Mouse (Mus musculus) frontal cortex, adult 2 months (tissue): ENCODE measurements around the gene Pkdcc. TPM values are rescaled to one million over a fixed set of nuclear protein-coding genes. Genes with fewer than 3 reads are reported as not detected.

Experiments
- DNase-seq, 2 experiments: peaks; one replicate each; pipeline ENCODE4 v3.0.0; 2022; ENCODE audit warnings: low spot score in 1 of 2; ENCODE audit errors: extremely low spot score in 1 of 2
- polyA plus RNA-seq: library from polyadenylated mRNA; depleted of rRNA; stranded (reverse); fragments of >200 nt; gene quantifications from 2 replicates; pipeline ENCODE4 v1.2.3, GENCODE M21; 2012; rRNA removed

Pkdcc gene
- 15.8 and 17.4 TPM in 2 replicates for polyA plus RNA-seq

DNA sequence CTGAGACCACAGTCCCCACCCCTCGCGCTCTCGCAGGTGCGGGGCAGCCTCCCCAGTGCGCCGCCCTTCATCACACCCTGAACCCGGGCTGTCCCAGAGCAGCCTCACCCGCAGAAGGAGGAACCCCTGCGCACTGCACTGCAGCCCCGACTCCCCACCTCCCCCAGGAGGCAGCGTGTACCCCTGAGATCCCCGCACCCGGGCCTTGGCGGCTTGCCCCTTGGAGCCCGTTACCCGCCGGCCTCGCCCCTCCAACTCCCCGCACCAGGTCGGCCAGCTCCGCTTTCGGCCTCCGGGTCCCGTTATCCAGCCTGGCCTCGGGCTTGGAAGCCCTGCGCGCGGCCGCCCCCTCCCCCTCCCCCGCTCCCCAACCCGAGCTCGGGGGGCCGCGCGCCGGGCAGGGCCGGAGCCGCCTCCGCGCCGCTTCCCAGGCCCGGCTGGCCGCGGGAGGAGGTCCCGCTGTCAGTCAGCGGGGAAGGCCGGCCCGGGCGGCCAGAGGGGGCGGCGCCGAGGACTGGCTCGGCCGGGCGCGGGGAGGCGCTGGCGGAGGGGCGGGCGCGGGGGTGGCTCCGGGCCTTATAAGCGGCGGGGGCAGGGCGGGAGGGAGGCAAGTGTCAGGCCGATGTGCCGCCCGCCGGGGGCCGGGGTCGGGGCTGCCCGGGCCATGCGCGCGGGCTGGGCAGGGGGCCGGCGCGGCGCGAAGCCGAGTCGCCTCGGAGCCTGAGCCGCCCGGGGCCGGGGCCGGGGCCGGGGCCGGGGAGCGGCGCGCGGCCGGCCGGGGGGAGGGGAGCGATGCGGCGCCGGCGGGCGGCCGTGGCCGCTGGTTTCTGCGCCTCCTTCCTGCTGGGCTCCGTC lies at the start of gene Pkdcc:
Gene Pkdcc, plus strand, starts transcription at position 619 of the 855 bp plus-strand sequence.
- peak in 1 of 2 experiments; percentile 61 for DNase-seq

DNA sequence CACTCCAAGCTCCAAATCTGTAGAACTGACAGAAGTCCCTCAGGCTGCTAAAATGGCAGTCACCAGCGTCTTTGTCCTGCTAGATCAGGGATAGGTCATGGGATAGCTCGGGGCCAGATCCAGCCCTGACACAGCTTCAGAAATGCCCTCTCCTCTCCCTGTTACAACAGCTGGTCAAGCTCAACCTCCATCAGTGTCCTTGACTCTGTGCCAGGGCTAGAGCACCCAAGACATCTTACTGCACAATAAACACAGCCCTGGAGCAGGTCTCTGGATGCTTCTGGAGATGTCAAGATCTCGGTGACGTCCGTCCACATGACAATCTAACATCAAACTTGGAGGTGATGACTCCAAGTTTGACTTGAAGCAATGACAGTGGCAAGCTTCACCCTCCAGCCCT lies 48.9 kb upstream of the Pkdcc start:
- DNase-seq: no peak

DNA sequence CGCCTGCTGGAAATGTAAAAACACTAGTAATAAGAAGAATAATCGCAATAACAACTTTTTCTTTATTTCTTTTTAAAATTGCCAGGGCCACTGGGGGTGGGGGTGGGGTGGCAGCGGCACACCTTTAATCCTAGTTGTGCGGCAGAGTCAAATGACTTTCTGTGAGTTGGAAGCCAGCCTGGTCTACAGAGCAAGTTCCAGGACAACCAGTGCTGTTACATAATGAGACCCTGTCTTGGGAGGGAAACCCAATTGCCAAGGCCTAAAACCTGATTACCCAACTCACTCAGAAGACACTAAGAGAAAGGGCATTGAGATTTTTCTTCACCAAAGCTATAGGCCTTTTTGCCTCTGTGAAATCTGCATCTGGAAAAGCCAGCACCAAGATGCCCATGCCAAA lies 38.9 kb upstream of the Pkdcc start:
- DNase-seq: no peak

DNA sequence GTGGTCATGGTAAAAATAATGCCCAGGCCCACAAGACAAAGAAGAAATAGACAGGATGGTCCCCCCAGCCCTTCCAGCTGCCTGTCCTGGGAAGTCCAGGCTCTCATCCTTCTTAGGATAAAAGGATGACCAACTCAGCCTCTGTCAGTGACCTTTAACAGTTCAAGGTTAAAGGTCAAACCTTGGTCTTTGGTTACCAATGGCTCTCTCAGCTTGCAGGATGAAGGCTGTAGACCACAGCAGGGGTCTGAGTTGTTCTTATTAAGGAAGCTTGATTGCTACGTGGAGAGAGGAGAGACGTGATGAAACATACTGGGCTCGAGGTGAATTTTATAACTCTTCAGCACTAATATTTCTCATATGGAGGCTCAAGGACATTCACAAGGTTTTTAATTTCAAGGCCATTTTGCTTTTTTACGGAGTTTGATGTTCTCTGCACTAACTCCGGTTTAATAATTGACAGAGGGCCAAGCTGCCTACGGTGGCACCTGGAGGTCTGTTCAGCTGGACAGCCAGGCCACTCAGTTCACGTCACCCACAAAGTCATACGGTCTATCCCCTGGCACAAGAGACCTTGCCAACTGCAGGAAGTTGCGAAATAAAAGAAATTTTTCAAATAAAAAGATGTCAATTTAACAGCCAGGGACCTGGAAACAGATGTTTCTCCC lies 36.5 kb upstream of the Pkdcc start:
- DNase-seq: no peak

DNA sequence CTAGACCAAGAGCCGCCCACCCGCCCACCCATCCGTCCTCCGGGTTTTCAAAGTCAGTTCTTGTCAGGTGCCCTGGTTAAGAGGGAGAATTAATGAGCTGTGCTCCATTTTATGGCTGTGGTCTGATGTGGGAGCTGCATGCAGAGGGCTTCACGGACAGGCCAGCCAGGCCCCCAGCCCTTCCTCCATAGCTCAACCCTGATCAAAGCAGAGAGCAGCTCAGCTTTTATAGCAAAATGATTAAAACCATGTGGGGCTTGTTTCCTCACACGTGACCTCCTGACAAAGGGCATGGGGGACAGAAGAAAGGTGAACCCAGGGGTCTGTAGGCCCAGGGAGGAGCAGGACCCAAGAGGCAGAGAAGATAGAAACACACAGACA lies 36.0 kb upstream of the Pkdcc start:
- no peak for DNase-seq

DNA sequence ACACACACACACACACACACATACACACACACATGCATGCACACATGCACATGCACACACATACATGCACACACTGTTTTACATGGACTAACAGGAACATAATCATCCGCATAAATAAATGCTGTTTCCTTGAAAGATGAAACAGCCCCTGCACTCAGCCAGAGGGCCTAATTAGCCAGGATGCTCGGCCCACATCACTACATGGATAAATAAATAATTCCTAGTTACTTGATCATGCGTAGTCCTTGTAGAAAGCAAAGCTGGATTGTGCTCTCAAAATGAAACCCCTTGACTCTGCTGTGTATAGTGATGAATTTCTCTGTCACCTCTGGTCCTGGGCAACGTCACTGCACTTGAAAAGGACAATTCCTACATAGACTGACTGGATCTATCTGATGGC lies 35.5 kb upstream of the Pkdcc start:
- no peak for DNase-seq

DNA sequence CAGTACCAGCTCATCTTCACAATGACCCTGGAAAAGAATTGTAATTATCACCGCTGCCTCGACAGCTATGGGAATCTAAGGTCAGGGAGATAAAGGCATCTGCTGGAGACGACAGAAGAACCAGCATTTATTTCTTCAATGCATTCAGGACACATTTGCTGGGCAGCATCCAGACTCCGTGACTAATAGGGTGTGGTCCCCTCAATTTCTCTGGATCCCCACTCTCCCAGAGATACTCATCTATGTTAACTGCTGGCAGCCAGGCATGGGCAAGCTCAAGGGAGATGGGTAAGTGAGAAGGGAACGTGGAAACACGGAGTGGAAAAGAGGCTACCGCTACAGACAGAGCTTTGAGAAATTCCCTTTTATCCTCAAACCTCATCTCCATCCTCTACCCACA lies 34.0 kb upstream of the Pkdcc start:
- DNase-seq: no peak

DNA sequence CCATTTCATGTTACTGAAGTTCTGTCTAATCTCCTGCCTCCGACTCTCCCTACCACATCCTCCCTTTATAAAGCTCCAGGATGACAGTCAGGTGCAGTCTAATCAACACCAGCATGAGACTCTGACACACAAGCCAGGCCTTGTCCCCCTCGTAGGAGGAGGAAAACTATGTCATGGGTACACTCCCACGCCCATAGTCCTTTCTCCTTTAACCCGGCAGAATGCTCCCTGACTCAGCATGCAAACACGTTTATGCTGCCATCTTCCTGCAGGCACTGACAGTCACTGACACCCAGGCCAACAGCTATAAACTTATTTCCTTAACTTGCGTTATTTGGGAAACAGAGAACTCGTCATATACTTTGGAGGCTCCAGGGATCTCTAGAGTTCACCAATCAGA lies 33.5 kb upstream of the Pkdcc start:
- DNase-seq: no peak

DNA sequence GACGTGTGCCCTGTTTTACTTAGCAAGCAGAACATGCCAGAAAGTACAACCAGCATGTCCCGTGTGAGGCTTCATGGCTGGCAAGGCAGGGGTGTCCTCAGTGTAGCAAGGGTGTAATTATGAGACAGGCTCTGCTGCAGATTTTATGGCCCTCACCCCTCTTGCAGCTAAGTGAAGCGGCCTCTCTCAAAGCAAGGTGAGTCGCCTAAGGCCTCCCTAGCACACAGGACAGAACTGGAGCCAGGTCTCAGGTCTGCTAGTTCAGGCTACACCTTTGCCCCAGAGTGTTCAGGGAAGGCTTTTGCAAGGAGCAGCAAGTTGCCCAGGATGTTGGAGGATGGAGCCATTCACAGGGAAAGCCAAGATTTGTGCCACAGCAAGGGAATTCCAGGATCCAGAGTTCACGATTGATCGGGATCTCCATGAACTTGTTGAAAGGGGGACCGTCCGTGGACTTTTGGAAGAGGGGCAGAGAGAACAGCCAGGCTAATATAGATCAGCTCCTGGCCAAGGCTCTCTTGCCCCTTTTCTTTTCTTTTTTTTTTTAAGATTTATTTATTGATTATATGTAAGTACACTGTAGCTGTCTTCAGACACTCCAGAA lies 32.9 kb upstream of the Pkdcc start:
- no peak for DNase-seq

DNA sequence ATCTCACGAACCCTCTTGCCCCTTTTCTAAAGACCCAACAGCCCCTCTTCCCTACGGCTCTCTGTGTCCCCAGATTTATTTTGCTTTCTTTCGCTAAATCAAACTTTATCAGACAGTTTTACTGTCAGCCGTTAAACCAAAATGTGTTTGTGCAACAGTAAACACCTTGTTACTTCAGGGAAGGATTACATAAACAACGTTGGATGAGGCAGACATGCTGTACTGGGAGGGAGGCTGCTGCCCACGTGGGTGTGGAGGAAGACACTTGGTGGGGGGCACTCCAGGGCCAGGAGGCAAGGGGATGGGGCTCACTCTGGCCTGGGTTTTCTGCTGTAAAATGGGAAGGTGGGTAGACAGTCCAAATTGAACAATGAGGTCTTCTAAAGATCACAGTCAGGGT lies 32.3 kb upstream of the Pkdcc start:
- no peak for DNase-seq

DNA sequence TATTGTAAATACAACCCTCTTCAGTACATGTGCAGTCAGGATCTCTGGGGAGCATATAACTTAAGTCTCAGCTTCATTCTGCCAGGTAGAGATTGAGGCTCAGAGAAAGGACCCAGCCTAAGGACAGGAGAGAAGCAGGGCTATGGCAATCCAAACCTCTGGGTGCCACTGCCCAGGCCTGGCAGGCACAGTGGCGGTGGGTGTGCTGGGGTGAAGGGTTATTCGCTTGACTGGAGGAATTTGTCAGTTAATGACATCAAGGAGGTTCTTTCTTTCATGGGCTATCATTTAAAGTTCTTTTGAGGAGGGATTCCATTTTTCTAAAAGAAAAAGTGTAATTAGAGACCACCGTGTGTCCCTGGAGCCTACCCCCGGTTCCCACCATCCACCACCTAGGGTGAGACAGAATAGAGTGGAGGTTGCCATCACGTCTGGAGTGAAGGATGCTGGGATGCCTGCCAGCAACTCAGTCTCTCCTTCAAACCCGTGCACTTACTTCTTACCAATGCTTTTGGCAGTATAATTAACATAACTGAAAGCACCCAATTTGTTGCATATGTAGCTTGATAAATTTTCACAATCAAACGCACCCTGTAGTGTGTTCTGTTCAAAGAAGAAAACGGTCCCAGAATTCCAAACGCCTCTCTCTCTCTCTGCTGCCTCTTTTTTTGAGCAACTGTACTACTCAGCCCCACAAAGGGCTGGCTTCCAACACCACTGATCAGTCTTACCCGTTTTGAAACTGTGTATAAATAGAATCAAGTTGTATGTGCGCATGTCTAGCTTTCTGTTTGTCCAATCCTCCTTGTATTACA lies 27.1 kb upstream of the Pkdcc start:
- peak in 1 of 2 experiments; percentile 8 for DNase-seq

DNA sequence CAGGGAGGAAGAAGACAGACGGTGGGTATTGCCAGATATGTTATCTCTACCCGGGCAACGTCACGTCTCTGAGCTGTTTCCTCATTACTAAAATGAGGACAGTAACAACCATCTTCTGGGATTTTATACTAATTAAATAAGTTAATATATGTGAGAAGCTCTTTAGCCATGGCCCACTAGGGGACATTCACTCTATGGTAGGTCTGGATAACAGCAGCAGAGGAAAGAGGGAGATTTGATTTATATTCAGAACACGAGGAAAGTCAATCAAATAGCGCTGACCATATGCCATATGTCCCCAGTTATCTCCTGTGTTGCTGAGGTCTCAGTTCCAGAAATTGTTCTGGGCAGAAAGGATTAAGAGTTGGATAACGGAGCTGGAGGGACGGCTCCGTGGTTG lies 24.3 kb upstream of the Pkdcc start:
- no peak for DNase-seq

DNA sequence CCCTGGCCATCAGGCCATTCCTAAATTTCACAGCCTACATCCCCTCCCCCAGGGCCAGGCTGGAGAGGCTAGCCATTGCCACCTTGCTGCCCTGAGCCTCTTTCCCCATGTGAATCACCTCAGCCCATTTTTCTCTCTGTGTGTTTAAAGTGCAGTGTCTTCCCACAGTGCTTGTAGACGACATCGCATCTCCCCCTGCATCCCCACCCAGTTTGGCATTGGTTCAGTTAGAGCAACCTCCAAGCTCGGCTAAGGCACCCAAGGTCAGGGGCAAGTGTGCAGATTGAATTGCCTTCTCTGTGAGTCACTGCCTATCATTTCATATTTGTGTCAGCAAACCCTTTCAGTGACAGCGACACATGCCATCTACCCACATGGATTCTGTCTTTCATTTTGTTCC lies 20.6 kb upstream of the Pkdcc start:
- DNase-seq: no peak

DNA sequence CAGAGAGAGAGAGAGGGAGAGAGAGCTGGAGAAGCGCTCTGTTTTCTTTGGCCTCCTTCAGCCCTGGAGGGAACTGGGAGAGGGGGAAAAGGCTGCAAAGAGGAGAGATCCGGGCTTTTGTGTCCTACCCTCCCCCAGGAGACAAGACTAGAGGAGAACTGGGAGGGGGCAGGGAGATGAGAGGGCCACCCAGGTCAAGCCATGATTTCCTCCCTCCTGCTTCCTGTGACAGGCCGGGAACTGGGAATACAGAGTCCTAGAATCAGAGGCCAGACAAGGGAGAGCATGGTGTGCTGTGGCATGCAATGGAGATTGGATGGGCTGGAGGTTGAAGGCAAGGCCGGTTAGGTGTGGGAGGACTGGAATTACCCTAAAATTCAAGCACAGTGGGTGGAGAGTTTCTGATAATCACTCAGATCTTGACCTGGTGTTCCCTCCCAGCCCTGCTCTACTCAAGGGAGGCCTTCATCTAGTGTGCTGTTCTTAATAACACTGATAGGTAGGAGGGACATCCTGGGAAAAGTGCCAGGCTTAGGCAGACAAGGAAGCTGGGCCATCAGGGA lies 17.6 kb upstream of the Pkdcc start:
- DNase-seq: no peak

DNA sequence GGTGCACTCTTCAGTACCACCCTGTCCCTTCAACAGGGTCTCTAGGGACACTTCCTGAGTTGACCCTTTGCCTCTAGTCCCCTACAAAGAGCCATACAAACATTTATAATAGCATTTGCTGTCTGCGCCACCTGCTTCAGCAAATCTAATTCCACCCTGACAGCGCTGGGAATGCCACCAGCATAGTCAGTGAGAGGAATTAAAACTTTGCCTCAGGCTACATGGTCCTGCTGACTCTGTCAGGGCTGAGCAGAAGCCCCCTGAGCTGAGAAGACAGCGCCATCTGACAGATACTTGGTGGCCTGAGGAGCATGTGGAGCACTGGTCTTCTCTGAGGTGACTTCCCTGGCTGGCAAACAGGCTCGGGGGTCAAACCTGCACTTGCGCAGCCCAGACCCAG lies 14.6 kb upstream of the Pkdcc start:
- DNase-seq: no peak

DNA sequence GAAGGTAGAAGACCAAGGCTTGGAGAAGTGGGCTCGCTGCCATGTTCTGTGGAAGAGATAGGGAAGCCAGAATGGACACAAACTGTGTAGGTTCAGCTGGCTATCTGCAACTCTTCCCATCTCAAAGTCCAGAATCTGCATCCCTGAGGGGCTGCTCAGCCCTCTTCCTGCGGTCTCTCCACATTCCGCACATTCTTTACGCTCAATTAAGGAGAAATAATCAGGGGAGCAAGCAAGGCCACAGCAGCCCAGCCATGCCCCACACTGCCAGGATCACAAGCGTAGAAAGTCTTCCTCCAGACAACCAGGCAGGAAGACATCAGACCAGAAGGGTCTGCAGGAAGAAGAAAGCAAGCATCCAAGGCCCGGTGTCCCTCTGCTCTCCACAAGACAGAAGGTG lies 13.8 kb upstream of the Pkdcc start:
- no peak for DNase-seq

DNA sequence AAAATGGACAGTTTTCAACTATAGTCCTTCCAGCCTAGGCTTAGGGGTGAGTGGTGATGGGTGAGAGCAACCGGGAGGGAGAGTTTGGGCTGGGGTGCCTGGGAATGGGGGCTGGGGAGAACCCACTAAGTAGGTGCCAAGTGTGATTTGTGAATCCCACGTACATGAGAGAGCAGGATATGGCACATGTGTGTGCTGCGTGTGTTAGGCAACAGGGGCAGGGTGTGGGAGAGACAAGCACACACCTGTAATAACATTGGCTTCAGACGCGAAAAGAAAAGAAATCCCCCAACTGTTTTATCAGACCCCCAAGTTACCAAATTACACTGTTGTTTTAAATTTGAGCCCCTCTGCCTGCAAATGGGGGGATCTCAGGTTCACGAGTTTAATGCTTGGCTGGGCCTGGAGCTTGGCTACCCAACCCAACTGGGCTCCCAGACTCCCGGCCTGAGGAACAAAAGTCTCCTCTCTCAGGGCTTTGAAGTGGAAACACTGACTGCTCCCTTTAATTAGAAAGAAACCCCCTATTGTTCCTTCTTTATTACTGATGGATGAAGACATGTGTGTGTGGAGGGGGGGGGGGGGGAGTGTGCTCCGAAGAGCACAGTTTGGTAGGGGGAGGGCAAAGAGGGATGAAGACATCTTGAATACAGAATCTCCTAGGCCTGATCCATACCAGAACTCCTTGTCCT lies 11.3 kb upstream of the Pkdcc start:
- no peak for DNase-seq

DNA sequence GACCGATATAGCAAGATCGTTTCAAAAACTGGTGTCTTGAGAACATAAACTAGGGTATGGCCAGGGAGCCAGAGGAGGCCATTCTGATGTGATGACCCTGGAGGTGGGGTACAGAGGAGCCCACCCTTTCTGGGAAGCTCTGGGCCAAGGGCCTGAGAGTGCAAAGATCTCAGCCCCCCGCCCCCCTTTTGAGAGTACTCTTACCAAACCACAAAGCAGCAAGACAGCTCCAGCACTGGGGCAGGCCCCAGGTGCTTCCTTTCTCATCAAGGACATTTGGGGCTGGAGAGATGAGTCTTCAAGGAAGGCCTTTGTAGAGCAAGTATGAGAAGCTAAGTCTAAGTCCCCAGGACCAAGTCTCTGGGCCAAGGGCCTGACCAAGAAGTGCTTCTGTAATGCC lies 7.8 kb upstream of the Pkdcc start:
- no peak for DNase-seq

DNA sequence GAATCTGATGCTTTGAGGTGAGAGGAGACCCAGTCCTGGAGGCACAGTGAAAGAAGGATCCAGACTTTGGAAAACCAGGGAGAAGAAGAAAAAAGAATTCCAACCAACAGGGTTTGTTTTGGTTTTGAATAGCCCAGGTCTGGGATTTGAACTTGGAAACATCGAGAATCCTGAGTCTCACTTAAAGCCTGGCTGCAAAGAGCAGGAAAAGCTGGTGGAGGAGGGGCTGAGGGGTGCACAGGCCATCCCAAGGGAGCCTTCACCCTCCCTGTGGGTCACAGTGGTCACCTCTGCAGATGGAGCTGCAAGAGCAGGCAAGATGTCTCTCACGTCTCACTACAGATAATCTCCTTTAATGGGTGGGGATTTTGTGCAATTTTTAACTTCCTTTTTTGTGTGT lies 6.6 kb upstream of the Pkdcc start:
- DNase-seq: no peak

DNA sequence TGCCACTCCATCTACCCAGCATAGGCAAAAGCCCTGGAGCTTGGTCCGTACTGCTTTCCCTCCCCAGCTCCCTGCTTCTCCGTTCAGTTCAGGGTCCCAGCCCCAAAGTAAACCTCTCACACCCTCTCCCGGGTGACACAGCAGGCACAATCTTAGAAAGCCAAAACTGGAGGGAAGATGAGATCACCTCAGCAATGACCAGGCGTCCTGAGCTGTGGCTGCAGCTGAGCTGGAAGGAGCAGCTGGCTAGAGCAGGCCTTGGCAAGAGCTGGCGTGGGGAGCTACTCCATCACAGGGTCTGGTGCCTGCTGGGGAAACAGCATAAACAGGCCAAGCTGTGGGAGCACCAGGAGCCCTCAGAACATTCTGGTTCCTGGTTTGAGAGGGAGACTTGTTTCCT lies 4.6 kb upstream of the Pkdcc start:
- no peak for DNase-seq
